Mouse (Mus musculus) thymus, adult 2 months (tissue): Measurements from ENCODE around the gene Gm10142.

Experiments
- CTCF ChIP-seq: fragments of 200-500 bp; IDR thresholded peaks from 2 replicates; pipeline ENCODE4 v1.5.1; 2012; ENCODE audit warnings: mild to moderate bottlenecking, control low read depth, low read length, moderate library complexity, borderline replicate concordance; ENCODE audit not compliant: control insufficient read depth, poor library complexity, insufficient read depth; ENCODE audit errors: extremely low read depth
- POLR2A ChIP-seq: fragments of 200-500 bp; IDR thresholded peaks from 2 replicates; pipeline ENCODE4 v1.6.1; 2012; ENCODE audit warnings: mild to moderate bottlenecking, low read length, control low read depth, moderate library complexity; ENCODE audit not compliant: control insufficient read depth, poor library complexity, insufficient read depth; ENCODE audit errors: extremely low read depth

- TF ChIP-seq POLR2A (no peak), CTCF (no peak)
Observed at GRCm38 (mm10) chr10:77709831-77710230, 5.8 kb upstream of the Gm10142 start.
